Mouse (Mus musculus) brain, embryonic 14.5 days (tissue): ENCODE results near the gene Tenm3.

Experiments
- CTCF ChIP-seq: fragments of 200-500 bp; IDR thresholded peaks from 2 replicates; pipeline ENCODE4 v1.5.1; 2012; ENCODE audit warnings: inconsistent platforms, mild to moderate bottlenecking, moderate library complexity, borderline replicate concordance; ENCODE audit not compliant: insufficient read depth, insufficient read length; ENCODE audit errors: extremely low read depth
- POLR2A ChIP-seq: fragments of 200-500 bp; IDR thresholded peaks from 2 replicates; pipeline ENCODE4 v1.6.1; 2012; ENCODE audit warnings: mild to moderate bottlenecking, inconsistent platforms, borderline replicate concordance; ENCODE audit not compliant: poor library complexity, insufficient read depth, insufficient read length, severe bottlenecking; ENCODE audit errors: extremely low read depth

- TF ChIP-seq CTCF, result no peak
- no peak for TF ChIP-seq POLR2A
Measured at GRCm38 (mm10) chr8:48517431-48517830, 326.3 kb downstream of the Tenm3 start.
